Mouse (Mus musculus) intestine, embryonic 15.5 days (tissue): ENCODE results near the gene Itga1. TPM values are rescaled to one million over a fixed set of nuclear protein-coding genes. Genes with fewer than 3 reads are reported as not detected.

ENCODE experiments used
- polyA plus RNA-seq: library from polyadenylated mRNA; unstranded; fragments of >200 nt; fragmentation: Nextera tagmentation; extraction: Ambion mirVana; gene quantifications from 2 replicates; pipeline ENCODE4 v1.2.1, GENCODE M21; 2015

Itga1 gene
- polyA plus RNA-seq, 1 experiment from 2014 or later, result 18.0 TPM

Other genes starting within 250 kb of the Itga1 start
- gene Itga2, start 169.9 kb downstream of the Itga1 start, polyA plus RNA-seq, result 7.0 and 9.8 TPM in 2 replicates
- gene Pelo, start 11.8 kb downstream of the Itga1 start, polyA plus RNA-seq, result 4.6 and 6.0 TPM in 2 replicates
- gene Gm49395, start within 50 bp of the Itga1 start, polyA plus RNA-seq, result 5.4 TPM in 2 replicates